In the genomic region with DNA sequence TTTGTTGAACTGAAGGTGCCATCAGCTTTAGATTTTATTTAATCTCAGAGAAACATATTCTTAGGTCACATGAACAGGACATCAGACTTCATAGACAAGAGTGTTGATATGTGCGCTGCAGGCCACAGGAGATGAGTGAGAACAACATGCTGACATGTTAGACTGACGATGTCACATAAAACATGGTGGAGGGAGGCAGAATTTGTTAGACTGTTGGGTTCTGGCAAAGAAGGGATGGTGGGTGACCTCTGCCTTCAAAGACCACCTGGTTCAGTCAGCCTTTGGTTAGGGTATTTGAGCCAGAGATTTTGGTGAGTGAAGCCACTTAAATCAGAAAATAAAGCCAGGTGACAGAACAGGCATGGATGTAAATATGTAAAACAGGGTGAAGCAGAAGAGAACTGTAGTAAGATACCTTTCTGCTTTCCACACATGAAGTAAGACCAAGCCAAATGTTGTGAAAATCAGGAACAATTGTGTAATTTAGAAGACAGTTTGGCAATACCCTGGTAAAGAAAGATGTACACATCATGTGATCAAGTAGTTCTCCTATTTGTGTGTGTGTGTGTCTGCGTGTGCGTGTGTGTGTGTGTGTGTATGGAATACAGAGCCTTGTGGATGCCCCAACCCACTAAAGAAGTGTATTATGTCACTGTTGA, we compare ENCODE assay signal across 25 mouse cellular contexts. TPM values are rescaled to one million over a fixed set of nuclear protein-coding genes. Genes with fewer than 3 reads are reported as not detected.
DNase-seq lines count a peak whose midpoint lies in the region; ATAC-seq and TF ChIP-seq lines count a peak whose summit lies in the region.
"Had no signal": no experiment of that assay in that cellular context is flagged by ENCODE, and none has a peak within 500 bp of the region (broad histone marks: within the 10 kb centered on the region; RNA-seq: fewer than 3 reads in every experiment).

No protein-coding gene starts in this region.

- H3K9me3 ChIP-seq in liver, embryonic 11.5 days (ENCODE audit: control insufficient read depth, low read length): no peaks in the 10 kb centered on the region
- H3K9me3 ChIP-seq: hindbrain, embryonic 13.5 days; limb, embryonic 10.5 days; liver, embryonic 13.5 days; lung, embryonic 15.5 days; megakaryocyte, embryonic 14.5 days; midbrain, embryonic 15.5 days; neural tube, embryonic 13.5 days had no signal

- H3K9ac ChIP-seq in liver, adult 2 months (ENCODE audit: low read depth, low read length): no peak overlapping the region
- H3K9ac ChIP-seq in liver, embryonic 11.5 days (ENCODE audit: low read depth, low read length): no peak overlapping the region
- H3K9ac ChIP-seq: hindbrain, embryonic 13.5 days; liver, embryonic 13.5 days; lung, embryonic 15.5 days; midbrain, embryonic 15.5 days; neural tube, embryonic 13.5 days had no signal

- peaks cover 41% of the 10 kb centered on the region for H3K36me3 ChIP-seq in liver, adult 2 months (ENCODE audit: control insufficient read depth, insufficient read depth, low read length)
- peaks cover 2% of the 10 kb centered on the region; the same call in 1 of the 2 replicates for H3K36me3 ChIP-seq in liver, embryonic 11.5 days (ENCODE audit: control insufficient read depth, insufficient read depth, low read length)

- H3K4me2 ChIP-seq in liver, embryonic 11.5 days: no peak overlapping the region
- H3K4me2 ChIP-seq: hindbrain, embryonic 13.5 days; liver, embryonic 13.5 days; lung, embryonic 15.5 days; midbrain, embryonic 15.5 days; neural tube, embryonic 13.5 days had no signal

- peak; percentile 63 for DNase-seq in liver, adult 2 months (ENCODE audit: extremely low read depth, low read depth, low spot score)
- DNase-seq in liver, embryonic 11.5 days (ENCODE audit: low spot score): no peak
- DNase-seq in 416B (ENCODE audit: low read depth) (peak; percentile 71), MN1 (ENCODE audit: low spot score) (no peak)
- DNase-seq: adrenal gland, postnatal 25 days; cerebellum, postnatal 36 days; heart, adult 18-20 months; kidney, adult 8-10 months; kidney, postnatal 10 days; liver, embryonic 13.5 days; right cerebral cortex, postnatal 4 days; thymus, adult 18-20 months; thymus, postnatal 36 days had no signal

- peaks cover 43% of the 10 kb centered on the region for H3K4me1 ChIP-seq in liver, adult 2 months (ENCODE audit: control insufficient read depth, insufficient read depth, low read length)
- H3K4me1 ChIP-seq in liver, embryonic 11.5 days (replicated peaks; ENCODE audit: control insufficient read depth, insufficient read depth, low read length): peaks cover 8% of the 10 kb centered on the region
- peaks cover 7% of the 10 kb centered on the region for H3K4me1 ChIP-seq in bone marrow, adult 2 months (ENCODE audit: control insufficient read depth, insufficient read depth, low read length)

- peak overlapping the region; percentile 38; the same call in 1 of the 2 replicates for H3K27ac ChIP-seq in liver, adult 2 months (replicated peaks; ENCODE audit: insufficient read depth, low read depth, low read length)
- H3K27ac ChIP-seq in liver, embryonic 11.5 days (ENCODE audit: low read depth, low read length): no peak overlapping the region
- peak overlapping the region; percentile 59; the same call in 1 of the 2 replicates for H3K27ac ChIP-seq in bone marrow, adult 2 months (ENCODE audit: control insufficient read depth, insufficient read depth, low read depth, low read length, poor library complexity)
- H3K27ac ChIP-seq: hindbrain, embryonic 13.5 days; limb, embryonic 10.5 days; liver, embryonic 13.5 days; lung, embryonic 15.5 days; midbrain, embryonic 15.5 days; neural tube, embryonic 13.5 days had no signal

- WGBS in liver, adult 2 months: 48% methylated on average over 4 of the region's 4 CpGs
- 89% methylated on average over 4 of the region's 4 CpGs for WGBS in liver, embryonic 11.5 days
- 58% methylated on average over 4 of the region's 4 CpGs for WGBS in bone marrow, adult 2 months

- no peak overlapping the region for H3K4me3 ChIP-seq in liver, adult 2 months (ENCODE audit: insufficient read depth, low read depth, low read length)
- no peak overlapping the region for H3K4me3 ChIP-seq in liver, embryonic 11.5 days (ENCODE audit: low read depth, low read length)
- H3K4me3 ChIP-seq in bone marrow, adult 2 months (replicated peaks; ENCODE audit: control insufficient read depth, low read depth, low read length): no peak overlapping the region
- H3K4me3 ChIP-seq: hindbrain, embryonic 13.5 days; limb, embryonic 10.5 days; liver, embryonic 13.5 days; lung, embryonic 15.5 days; megakaryocyte, embryonic 14.5 days; midbrain, embryonic 15.5 days; myocyte; neural tube, embryonic 13.5 days had no signal

- TF ChIP-seq CTCF in liver, adult 2 months (IDR thresholded peaks at IDR 0.05; ENCODE audit: low read depth, low read length): no peak
- no peak for TF ChIP-seq CTCF in bone marrow, adult 2 months (IDR thresholded peaks at IDR 0.05; ENCODE audit: control insufficient read depth, insufficient read depth, low read length)

- no peak for ATAC-seq in liver, embryonic 11.5 days (replicated peaks; ENCODE audit: low FRiP score)
- peak; percentile 90 for ATAC-seq in megakaryocyte, adult 5-6 weeks (ENCODE audit: poor library complexity, severe bottlenecking)
- ATAC-seq in cerebellum, adult (ENCODE audit: insufficient number of reproducible peaks, low FRiP score, low TSS enrichment): no peak
- ATAC-seq: forebrain, embryonic 14.5 days; inflammation-experienced regulatory T-cells, adult 6 months; midbrain, embryonic 15.5 days had no signal

- TF ChIP-seq POLR2A in liver, adult 2 months (IDR thresholded peaks at IDR 0.05; ENCODE audit: extremely low read depth, insufficient read depth, low read length): no peak
- TF ChIP-seq POLR2A in bone marrow, adult 2 months (IDR thresholded peaks at IDR 0.05; ENCODE audit: borderline replicate concordance, control insufficient read depth, low read depth, low read length): no peak

- H3K27me3 ChIP-seq in liver, adult 2 months (ENCODE audit: control insufficient read depth, insufficient read depth, low read length): no peaks in the 10 kb centered on the region
- H3K27me3 ChIP-seq in liver, embryonic 11.5 days (replicated peaks; ENCODE audit: control insufficient read depth, insufficient read depth, low read length): no peaks in the 10 kb centered on the region
- H3K27me3 ChIP-seq: hindbrain, embryonic 13.5 days; liver, embryonic 13.5 days; lung, embryonic 15.5 days; megakaryocyte, embryonic 14.5 days; midbrain, embryonic 15.5 days; neural tube, embryonic 13.5 days had no signal

- H3K79me2 ChIP-seq in liver, adult 2 months (ENCODE audit: control insufficient read depth, insufficient read depth, low read length): peaks cover 53% of the 10 kb centered on the region

RNA-seq across cellular contexts. Expression of gene Snrk, which starts 21.4 kb away (rescaled TPM):
- total RNA-seq in liver, adult 2 months (2014; rRNA removed): 67.4 and 78.9 TPM in 2 replicates
- polyA plus RNA-seq in liver, adult 2 months (2012; rRNA removed): 34.3 and 36.4 TPM in 2 replicates
- 27.0 and 34.1 TPM in 2 replicates for polyA plus RNA-seq in liver, embryonic 11.5 days (2014; fragmentation: Nextera tagmentation; extraction: Ambion mirVana)
- 19.1 and 36.8 TPM in 2 replicates for polyA plus RNA-seq in bone marrow, adult 2 months (2011; ENCODE audit: insufficient read depth, insufficient read length, low replicate concordance, missing spikeins)
- total RNA-seq in megakaryocyte, adult 5-6 weeks (2015): 56.3 and 63.6 TPM in 2 replicates
- total RNA-seq in megakaryocyte, adult 5-6 weeks (2017): 76.9 and 85.5 TPM in 2 replicates

Comparison
In these comparisons a context has a peak if more than half of its experiments do, and no peak if none do; other contexts are left out.
1. DNase-seq: peak in liver, adult 2 months (single experiment) and 416B (single experiment); none in liver, embryonic 11.5 days (single experiment) and MN1 (single experiment).